Mouse (Mus musculus): ENCODE data around the gene Nptn.

The Nptn gene

GRCm38 (mm10) chr9:58581958-58582540, at the start of gene Nptn:
Gene Nptn (plus strand): TSS chr9:58582240.
- peak; percentile 94 for DNase-seq (ENCODE audit: low read depth)

GRCm38 (mm10) chr9:58533322-58533721, 48.7 kb upstream of the Nptn start:
- no peak for DNase-seq (ENCODE audit: low read depth)

- no peak for DNase-seq (ENCODE audit: low read depth)
Measured at GRCm38 (mm10) chr9:58534766-58535165, 47.3 kb upstream of the Nptn start.

DNA sequence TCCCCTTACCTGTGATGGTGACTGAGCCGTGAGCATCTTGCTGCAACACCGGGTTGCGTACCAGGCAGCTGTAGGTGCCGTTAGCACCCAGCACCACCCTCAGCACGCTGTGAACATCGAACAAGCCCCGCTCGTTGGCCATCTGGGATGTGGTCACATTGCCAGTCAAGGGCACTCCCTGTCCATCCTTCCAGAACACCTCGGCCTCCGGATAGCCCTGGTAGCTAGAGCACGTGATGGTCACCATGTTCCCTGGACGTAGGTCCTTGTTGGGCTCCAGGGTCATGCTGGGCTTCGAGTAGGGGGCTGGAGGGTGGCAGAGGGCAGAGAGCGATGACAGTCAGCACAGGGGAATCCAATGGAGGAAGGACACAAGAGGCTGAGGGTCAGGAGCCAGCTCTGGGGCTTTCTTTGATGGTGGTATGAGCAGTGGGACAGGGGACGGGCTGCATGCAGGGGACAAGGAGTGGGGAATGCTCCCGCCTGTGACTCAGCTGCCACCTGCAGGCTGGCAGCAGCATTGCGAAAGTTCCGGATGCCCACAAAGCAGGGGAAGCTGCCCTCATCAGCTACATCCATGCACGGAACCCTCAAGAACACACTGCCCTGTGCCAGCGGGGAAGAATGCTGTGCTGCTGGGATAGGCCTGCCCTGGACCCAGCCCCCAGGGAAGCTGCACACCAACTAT, 46.4 kb upstream of the Nptn start:
- DNase-seq (ENCODE audit: low read depth): no peak

DNA sequence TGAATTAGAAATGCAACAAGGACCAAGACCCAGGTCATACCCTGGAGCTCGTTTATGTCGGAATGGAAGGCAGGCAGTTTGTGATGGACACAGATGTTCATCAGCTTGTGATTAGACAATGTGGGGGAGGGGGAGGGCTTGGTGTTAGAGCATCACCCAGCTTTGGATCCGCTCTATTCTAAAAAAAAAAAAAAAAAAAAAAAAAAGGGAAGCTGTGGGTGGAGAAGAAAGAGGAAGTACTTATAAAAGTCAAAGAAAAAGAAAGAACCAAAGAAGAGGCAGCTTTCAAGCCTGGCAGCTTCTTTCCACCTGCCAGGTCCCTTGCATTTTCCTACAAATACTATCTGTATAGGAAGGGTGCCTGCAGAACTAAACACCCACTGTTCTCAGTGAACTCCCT, 44.3 kb upstream of the Nptn start:
- DNase-seq (ENCODE audit: low read depth): no peak

- no peak for DNase-seq (ENCODE audit: low read depth)
Measured at GRCm38 (mm10) chr9:58539886-58540285, 42.2 kb upstream of the Nptn start.

- no peak for DNase-seq (ENCODE audit: low read depth)
Measured at GRCm38 (mm10) chr9:58541895-58542338, 40.1 kb upstream of the Nptn start.

DNA sequence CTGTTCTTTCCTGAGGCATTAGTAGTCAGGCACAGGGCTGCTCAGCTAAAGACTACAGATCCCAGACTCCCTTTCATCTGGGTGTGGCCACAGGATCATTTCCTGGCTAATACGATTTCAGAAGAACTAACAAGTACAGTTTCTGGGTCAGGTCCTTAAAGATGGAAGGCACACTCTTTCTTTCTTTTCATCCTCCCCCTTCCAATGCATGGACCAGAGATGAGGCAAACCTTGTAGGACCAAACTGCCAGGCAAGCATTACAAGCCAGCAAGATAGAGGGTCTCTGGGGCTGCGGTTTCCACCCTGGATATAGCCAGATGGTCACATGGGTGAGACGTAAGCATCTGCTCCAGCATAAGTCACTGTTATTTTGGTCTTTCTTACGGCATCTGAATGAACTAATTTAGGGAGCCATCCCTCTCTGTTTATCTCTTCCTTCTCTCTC, 37.1 kb upstream of the Nptn start:
- no peak for DNase-seq (ENCODE audit: low read depth)

DNA sequence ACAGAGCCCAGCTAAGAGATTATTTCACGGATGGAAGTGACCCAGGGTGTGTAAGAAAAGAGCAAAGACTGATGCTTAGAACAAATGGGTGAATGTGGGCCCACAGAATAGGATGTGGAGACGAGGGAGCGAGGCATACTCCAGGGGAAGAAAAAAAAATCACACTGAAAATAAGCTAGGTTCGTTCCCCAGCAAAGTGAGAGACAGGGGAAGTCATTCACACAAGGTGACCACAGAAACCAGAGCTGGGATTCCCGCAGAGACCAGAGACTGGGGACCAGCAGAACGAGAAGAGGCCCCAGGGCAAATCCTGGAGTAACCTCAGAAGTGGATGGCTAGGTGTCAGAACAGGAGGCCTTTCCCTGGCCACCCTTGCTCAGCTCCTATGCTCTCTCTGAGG, 36.6 kb upstream of the Nptn start:
- DNase-seq (ENCODE audit: low read depth): no peak

DNA sequence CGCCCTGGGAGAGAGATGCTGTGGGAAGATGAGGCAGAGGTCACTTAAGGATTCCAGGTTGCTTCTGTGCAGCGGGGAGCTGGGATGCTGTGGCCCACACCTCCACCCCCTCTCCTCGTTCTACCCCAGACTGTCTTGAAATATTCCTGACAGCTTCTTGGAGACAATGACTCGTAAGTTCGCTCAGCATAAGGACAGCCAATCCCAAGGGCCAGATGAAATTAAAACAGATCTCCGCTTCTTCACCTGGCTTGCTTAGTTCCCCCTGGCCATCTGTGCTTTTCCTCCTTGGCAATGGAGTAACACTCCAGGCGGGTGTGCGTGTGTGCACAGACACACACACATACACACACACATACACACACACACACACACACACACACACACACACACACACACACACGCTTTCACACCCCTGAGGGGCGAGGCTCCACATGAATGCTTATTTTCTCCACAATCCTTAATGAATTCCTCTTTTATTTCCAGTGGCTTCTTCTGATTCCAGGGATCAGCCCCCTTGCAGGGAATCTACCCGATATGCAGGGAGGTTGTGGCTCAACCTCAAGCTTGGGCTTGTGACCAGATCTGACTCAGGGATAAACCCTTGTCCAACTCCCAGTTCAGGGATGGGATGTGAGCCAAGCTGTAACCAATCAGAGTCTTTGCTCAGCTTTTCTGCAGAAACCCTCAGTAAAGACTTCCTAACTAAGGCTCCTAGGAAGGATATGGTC, 35.2 kb upstream of the Nptn start:
- DNase-seq (ENCODE audit: low read depth): peak; percentile 93

- no peak for DNase-seq (ENCODE audit: low read depth)
Measured at GRCm38 (mm10) chr9:58548897-58549296, 33.1 kb upstream of the Nptn start.

DNA sequence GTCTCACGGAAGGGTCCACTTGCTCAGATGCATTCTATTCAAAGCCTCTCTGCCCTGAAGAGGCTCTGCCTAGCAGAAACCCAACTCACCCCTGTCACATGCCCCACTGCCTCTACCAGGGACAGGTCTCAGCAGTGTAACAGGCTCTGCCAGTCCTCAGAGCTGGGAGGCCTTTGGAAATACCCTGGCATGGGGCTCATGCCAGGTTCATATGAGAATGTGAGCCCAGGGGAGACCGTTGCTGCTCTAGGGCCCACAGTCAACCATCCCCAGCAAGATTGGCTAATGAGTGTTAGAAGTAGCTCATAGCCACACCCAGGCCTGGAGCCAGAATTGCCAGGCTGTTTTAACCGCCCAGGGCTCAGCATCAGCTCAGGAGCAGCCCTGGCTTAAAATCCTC, 32.3 kb upstream of the Nptn start:
- DNase-seq (ENCODE audit: low read depth): no peak

GRCm38 (mm10) chr9:58550928-58551327, 31.1 kb upstream of the Nptn start:
- no peak for DNase-seq (ENCODE audit: low read depth)

GRCm38 (mm10) chr9:58552083-58552482, 30.0 kb upstream of the Nptn start:
- DNase-seq (ENCODE audit: low read depth): no peak

GRCm38 (mm10) chr9:58554056-58554907, 27.8 kb upstream of the Nptn start:
- DNase-seq (ENCODE audit: low read depth): no peak

DNA sequence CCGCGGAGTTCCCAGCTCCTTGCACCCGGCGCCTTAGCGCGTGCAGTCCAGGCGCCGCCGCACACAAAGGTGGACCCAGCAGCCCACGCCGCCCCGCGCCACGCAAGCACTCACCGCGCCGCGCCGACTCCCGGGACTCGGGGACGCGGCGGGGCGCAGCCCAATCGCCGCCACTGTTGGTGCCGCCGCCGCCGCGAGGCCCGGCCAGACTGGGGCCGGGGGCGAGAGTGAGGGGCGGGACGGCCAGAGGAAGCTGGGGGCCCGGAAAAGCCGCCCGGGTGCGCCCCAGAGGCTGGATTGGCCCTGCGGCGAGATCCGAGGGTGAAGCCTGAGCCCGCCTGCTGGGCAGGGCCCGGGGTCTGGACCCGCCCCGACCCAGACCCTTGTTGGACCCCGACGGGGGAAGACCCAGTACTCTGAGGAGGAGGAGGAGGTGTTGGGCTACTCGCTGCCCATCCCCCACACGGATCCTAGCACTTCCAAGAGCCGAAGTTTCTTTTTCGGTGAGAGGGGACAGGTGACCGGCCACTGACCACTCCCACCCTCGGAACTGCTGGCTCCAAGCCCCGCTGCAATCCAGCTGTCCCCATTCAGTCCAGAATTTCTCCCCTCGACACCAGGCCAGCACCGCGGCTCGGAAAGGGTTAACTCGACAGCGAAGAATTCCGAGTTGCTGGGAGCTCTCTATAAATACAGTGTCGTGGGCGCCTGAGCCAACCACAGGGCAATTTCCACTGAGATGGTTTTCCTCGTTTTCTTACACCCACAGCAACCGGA, 26.9 kb upstream of the Nptn start, which contains the start of gene Cd276:
Gene Cd276, minus strand, starts transcription at position 530 of the 777 bp plus-strand sequence.
- DNase-seq (ENCODE audit: low read depth): no peak

- DNase-seq (ENCODE audit: low read depth): no peak
Measured at GRCm38 (mm10) chr9:58555685-58556414, 26.2 kb upstream of the Nptn start.

- no peak for DNase-seq (ENCODE audit: low read depth)
Measured at GRCm38 (mm10) chr9:58556627-58557026, 25.4 kb upstream of the Nptn start.

DNA sequence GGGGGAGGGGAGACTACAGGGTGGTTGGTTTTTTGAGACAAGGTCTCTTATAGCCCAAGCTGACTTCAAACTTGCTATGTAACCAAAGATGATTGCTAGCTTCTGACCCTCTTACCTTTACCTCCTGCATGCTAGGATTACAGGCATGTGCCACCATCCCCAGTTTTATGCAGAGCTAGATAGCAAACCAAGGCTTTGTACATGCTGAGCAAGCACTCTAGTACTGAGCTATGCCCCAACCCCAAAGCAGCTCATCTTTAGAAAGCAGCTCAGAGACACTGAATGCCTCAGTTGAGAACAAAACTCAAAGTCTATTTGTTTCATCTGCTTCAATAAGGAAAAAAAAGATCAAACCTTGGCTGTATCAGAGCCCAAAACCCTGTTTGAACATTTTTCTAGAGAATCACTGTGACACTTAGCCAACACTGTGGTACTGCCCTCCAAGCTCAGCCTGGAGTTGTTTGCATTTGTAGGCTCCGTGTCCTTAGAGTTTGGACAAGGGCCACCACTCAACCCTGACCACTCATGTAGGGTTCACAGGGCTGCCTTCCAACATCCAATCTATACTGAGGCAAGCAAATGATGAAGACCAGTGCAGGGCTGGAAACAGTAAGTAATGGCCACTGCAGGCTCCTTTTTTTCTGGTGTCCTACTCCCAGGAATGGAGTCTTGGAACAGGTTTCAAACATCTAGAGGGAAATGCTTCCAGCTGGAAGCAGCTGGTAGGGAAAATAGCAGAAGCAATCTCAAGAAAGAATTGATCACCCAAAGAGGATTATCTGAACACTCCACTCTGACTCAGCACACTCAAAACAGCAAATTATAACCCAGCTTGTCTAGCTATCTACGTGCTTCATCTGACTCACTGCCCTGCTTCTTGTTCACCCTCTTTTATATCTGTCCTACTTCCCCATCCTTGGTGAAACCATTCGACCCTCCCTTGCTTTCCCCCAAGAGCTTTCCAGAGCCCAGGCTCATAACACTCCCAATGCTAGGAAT, 24.3 kb upstream of the Nptn start:
- DNase-seq (ENCODE audit: low read depth): no peak
